Mouse (Mus musculus) midbrain, embryonic 11.5 days (tissue): ENCODE data around the gene Nalcn. TPM values are rescaled to one million over a fixed set of nuclear protein-coding genes. Genes with fewer than 3 reads are reported as not detected.
A peak's percentile ranks its signal among the peaks of the same experiment; 100 is the strongest.

ENCODE experiments used
- ATAC-seq: fragments of 200-750 bp; cut with Nextera tagmentation; 2 replicates; pipeline ENCODE4 v1.8.0; 2017; ENCODE audit warnings: moderate TSS enrichment, moderate library complexity; ENCODE audit not compliant: low FRiP score
- DNase-seq: peaks from one replicate; pipeline ENCODE4 v3.0.0; 2015; ENCODE audit warnings: low spot score; ENCODE audit errors: missing footprints
- H3K27ac ChIP-seq: fragments of 300-500 bp; sonication (generic); 2 replicates; pipeline ENCODE4 v1.5.1; 2014; ENCODE audit warnings: low read depth, low read length
- H3K27me3 ChIP-seq: fragments of 300-500 bp; sonication (generic); 2 replicates; pipeline ENCODE4 v1.6.1; 2014; ENCODE audit warnings: mild to moderate bottlenecking, low read length, moderate library complexity, mixed read lengths; ENCODE audit not compliant: control insufficient read depth, insufficient read depth
- H3K36me3 ChIP-seq: fragments of 300-500 bp; sonication (generic); 2 replicates; pipeline ENCODE4 v1.6.1; 2014; ENCODE audit warnings: mild to moderate bottlenecking, low read length, moderate library complexity, mixed read lengths; ENCODE audit not compliant: control insufficient read depth, insufficient read depth
- H3K4me1 ChIP-seq: fragments of 300-500 bp; sonication (generic); 2 replicates; pipeline ENCODE4 v1.6.1; 2014; ENCODE audit warnings: low read length; ENCODE audit not compliant: control insufficient read depth, insufficient read depth
- H3K4me2 ChIP-seq: fragments of 300-500 bp; sonication (generic); 2 replicates; pipeline ENCODE4 v1.6.1; 2014; ENCODE audit warnings: mild to moderate bottlenecking, moderate library complexity
- H3K4me3 ChIP-seq: fragments of 300-500 bp; sonication (generic); 2 replicates; pipeline ENCODE4 v1.5.1; 2014; ENCODE audit warnings: low read depth, low read length
- H3K9ac ChIP-seq: fragments of 300-500 bp; sonication (generic); 2 replicates; pipeline ENCODE4 v1.6.1; 2014; ENCODE audit warnings: low read length
- H3K9me3 ChIP-seq: fragments of 300-500 bp; sonication (generic); 2 replicates; pipeline ENCODE4 v1.6.1; 2016; ENCODE audit warnings: low read length; ENCODE audit not compliant: control insufficient read depth
- WGBS: fragments of 180-500 bp; shearing (Covaris S2); extraction: QIAGEN DNeasy Blood & Tissue Kit; methylation state at CpG from one replicate; pipeline ENCODE4 v1.1.7; 2014; 5-methylcytosine and 5-hydroxymethylcytosine counted together
- polyA plus RNA-seq: library from polyadenylated mRNA; unstranded; fragments of >200 nt; fragmentation: Nextera tagmentation; extraction: Ambion mirVana; gene quantifications from 2 replicates; pipeline ENCODE4 v1.2.1, GENCODE M21; 2014

Gene Nalcn
- polyA plus RNA-seq, 1 experiment from 2014 or later = 3.9 TPM

GRCm38 (mm10) chr14:123533000-123533399 is 93.9 kb downstream of the Nalcn start:
- Histone ChIP-seq H3K36me3 (no peaks in the 10 kb centered on the region), H3K9ac (no peak overlapping the region), H3K4me3 (no peak overlapping the region), H3K27ac (no peak overlapping the region), H3K4me2 (no peak overlapping the region), H3K9me3 (no peaks in the 10 kb centered on the region), H3K27me3 (no peaks in the 10 kb centered on the region), H3K4me1 (no peaks in the 10 kb centered on the region)
- ATAC-seq (no peak), DNase-seq (no peak)
- WGBS = 74% methylated on average over 1 of the region's 1 CpGs

DNA sequence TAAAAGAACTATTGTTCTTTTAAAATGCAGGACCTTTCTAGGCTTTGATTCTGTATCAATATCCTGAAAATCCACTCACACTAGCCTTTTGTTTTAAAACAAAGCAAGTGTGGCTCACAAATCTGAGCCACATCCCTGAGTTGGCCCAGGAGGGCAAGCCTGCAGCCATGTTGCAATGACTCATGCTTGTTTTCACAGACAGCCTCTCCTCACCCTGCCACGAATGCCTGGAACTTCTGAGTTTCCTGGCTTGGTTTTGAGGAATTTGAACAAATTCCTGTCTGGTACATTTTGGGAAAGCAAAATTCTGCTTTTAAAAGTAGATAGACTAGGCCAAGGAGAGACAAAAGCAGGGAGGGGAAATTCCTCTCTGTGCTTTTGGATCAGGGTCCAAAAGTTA is 95.7 kb downstream of the Nalcn start:
- H3K4me1 ChIP-seq = no peaks in the 10 kb centered on the region
- whole genome bisulfite sequencing = 25% methylated on average over 1 of the region's 1 CpGs
- H3K36me3 ChIP-seq = no peaks in the 10 kb centered on the region
- H3K27me3 ChIP-seq = no peaks in the 10 kb centered on the region
- no peak overlapping the region for H3K4me3 ChIP-seq
- no peaks in the 10 kb centered on the region for H3K9me3 ChIP-seq
- DNase-seq (no peak), ATAC-seq (no peak)
- no peak overlapping the region for H3K9ac ChIP-seq
- H3K27ac ChIP-seq = no peak overlapping the region
- H3K4me2 ChIP-seq = no peak overlapping the region

DNA sequence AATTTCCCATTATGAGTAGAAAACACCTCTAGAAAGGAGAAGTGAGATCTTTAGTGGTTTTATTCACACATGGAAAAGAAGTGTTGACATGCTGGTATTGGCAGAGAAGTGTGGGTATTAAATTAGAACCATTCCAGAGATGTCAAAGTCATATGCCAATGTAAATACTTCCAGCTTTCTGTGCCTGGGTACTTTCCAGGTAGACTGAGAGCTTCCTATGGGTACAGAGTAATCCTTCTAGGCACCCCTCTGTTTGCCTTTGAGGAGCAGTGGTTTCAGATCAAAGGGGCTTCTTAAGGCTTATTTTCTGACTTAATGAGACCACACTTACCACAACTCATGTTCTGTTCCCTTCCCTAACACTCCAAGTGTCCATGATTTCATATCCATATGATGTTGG is 97.8 kb downstream of the Nalcn start:
- no peak overlapping the region for H3K27ac ChIP-seq
- DNase-seq (no peak), ATAC-seq (no peak)
- no peaks in the 10 kb centered on the region for H3K4me1 ChIP-seq
- no peaks in the 10 kb centered on the region for H3K36me3 ChIP-seq
- H3K9me3 ChIP-seq = no peaks in the 10 kb centered on the region
- H3K27me3 ChIP-seq = no peaks in the 10 kb centered on the region
- H3K9ac ChIP-seq = no peak overlapping the region
- H3K4me3 ChIP-seq = no peak overlapping the region
- H3K4me2 ChIP-seq = no peak overlapping the region

GRCm38 (mm10) chr14:123513376-123514141 is 113.4 kb downstream of the Nalcn start:
- no peak overlapping the region for H3K9ac ChIP-seq
- WGBS = 12% methylated on average over 8 of the region's 8 CpGs
- no peaks in the 10 kb centered on the region for H3K27me3 ChIP-seq
- H3K27ac ChIP-seq = peak overlapping the region; percentile 48; the same call in 1 of the 2 replicates
- H3K36me3 ChIP-seq = no peaks in the 10 kb centered on the region
- H3K4me3 ChIP-seq = no peak overlapping the region
- peak overlapping the region; percentile 18; the same call in 1 of the 2 replicates for H3K4me2 ChIP-seq
- H3K4me1 ChIP-seq = peaks cover 9% of the 10 kb centered on the region
- peak; percentile 98 for ATAC-seq
- H3K9me3 ChIP-seq = no peaks in the 10 kb centered on the region
- peak; percentile 95 for DNase-seq

GRCm38 (mm10) chr14:123512923-123513322 is 114.0 kb downstream of the Nalcn start:
- Histone ChIP-seq H3K27ac (peak overlapping the region; percentile 36), H3K27me3 (no peaks in the 10 kb centered on the region), H3K9me3 (no peaks in the 10 kb centered on the region), H3K4me1 (peaks cover 9% of the 10 kb centered on the region), H3K9ac (no peak overlapping the region), H3K4me3 (no peak overlapping the region), H3K4me2 (no peak overlapping the region), H3K36me3 (no peaks in the 10 kb centered on the region)
- WGBS = 50% methylated on average over 2 of the region's 2 CpGs
- peak; percentile 79 for ATAC-seq
- DNase-seq = no peak

DNA sequence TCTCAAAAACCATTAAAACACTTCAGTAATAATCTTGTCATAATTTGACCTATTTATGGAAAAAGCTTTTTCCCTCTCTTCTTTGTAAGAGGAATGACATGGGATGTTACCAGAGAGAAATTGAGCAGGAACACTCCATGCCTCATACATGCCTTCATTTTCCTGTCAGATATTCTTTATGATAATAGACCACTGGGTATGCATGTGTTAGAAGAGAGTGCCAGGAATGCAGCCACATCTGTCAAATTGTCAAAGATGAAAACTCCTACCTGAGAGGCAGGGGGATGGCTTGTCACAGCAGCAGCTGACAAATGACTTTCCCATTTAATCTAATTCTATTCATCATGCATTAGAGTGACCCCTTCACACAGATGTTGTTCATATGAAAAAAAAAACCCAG is 131.4 kb downstream of the Nalcn start:
- no peaks in the 10 kb centered on the region for H3K9me3 ChIP-seq
- no peaks in the 10 kb centered on the region for H3K4me1 ChIP-seq
- H3K36me3 ChIP-seq = no peaks in the 10 kb centered on the region
- H3K4me3 ChIP-seq = no peak overlapping the region
- ATAC-seq (no peak), DNase-seq (no peak)
- no peak overlapping the region for H3K4me2 ChIP-seq
- H3K9ac ChIP-seq = no peak overlapping the region
- H3K27ac ChIP-seq = no peak overlapping the region
- peaks cover 2% of the 10 kb centered on the region for H3K27me3 ChIP-seq

GRCm38 (mm10) chr14:123488575-123489207 is 138.3 kb downstream of the Nalcn start:
- no peaks in the 10 kb centered on the region for H3K36me3 ChIP-seq
- ATAC-seq (peak; percentile 77), DNase-seq (peak; percentile 90)
- H3K9me3 ChIP-seq = no peaks in the 10 kb centered on the region
- peaks cover 7% of the 10 kb centered on the region for H3K27me3 ChIP-seq
- H3K9ac ChIP-seq = no peak overlapping the region
- H3K4me1 ChIP-seq = no peaks in the 10 kb centered on the region
- no peak overlapping the region for H3K4me3 ChIP-seq
- H3K27ac ChIP-seq = no peak overlapping the region
- no peak overlapping the region for H3K4me2 ChIP-seq
- 43% methylated on average over 1 of the region's 1 CpGs for WGBS

DNA sequence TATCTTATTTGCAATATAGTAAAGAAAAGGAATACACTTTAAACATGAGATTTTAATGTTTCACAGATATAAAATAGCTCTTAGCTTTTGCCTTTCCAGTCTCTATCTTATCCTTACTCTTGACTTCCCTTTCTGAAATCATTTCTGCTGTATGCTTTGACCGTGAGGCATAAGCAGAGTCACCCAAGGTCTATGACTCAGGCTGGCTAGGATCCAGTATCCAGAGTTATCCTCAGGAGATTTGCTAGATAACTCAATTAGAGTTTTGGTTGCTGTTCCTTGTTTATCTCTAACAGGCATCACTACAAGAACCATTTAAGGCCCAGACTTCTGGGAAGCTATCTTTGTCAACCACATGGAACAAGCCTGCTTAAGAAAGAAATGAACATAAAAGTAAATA is 164.9 kb downstream of the Nalcn start:
- peak; percentile 31 for DNase-seq
- Histone ChIP-seq H3K27ac (no peak overlapping the region), H3K27me3 (no peaks in the 10 kb centered on the region), H3K9me3 (no peaks in the 10 kb centered on the region), H3K4me1 (no peaks in the 10 kb centered on the region), H3K36me3 (no peaks in the 10 kb centered on the region), H3K4me2 (no peak overlapping the region), H3K9ac (no peak overlapping the region), H3K4me3 (no peak overlapping the region)
- 91% methylated on average over 1 of the region's 1 CpGs for WGBS
- no peak for ATAC-seq

DNA sequence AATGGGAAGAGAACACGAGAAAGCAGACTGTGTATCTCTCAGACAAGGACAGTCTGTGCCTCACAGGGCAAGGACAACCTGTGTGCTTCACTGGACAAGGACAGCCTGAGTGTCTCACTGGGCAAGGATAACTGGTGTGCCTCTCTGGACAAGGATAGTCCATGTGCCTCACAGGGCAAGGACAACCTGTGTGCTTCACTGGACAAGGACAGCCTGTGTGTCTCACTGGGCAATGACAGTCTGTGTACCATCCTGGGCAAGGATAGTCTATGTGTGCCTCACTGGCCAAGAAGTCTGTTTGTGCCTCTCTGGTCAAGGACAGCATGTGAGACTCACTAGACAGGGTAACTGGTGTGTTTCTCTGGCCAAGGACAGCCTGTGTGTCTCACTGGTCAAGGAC is 180.9 kb downstream of the Nalcn start:
- no peak for ATAC-seq

More for the DNA sequence above, 180.9 kb downstream of the Nalcn start:
- WGBS = 74% methylated on average over 1 of the region's 1 CpGs
- Histone ChIP-seq H3K4me3 (no peak overlapping the region), H3K9me3 (no peaks in the 10 kb centered on the region), H3K36me3 (no peaks in the 10 kb centered on the region), H3K9ac (no peak overlapping the region), H3K4me1 (no peaks in the 10 kb centered on the region), H3K27me3 (no peaks in the 10 kb centered on the region), H3K27ac (no peak overlapping the region), H3K4me2 (no peak overlapping the region)
- no peak for DNase-seq
